Mouse (Mus musculus) intestine, embryonic 14.5 days (tissue): ENCODE results near the gene Zfp184. TPM values are rescaled to one million over a fixed set of nuclear protein-coding genes. Genes with fewer than 3 reads are reported as not detected.
"Not testable (repeated sequence)": the region's sequence is repeated elsewhere in the genome, so short reads cannot be mapped to it uniquely, and the experiment has no call there.

Experiments
- ATAC-seq: fragments of 200-750 bp; cut with Nextera tagmentation; replicated peaks from 2 replicates; pipeline ENCODE4 v1.8.0; 2017; ENCODE audit warnings: low read depth, moderate number of reproducible peaks, moderate TSS enrichment, moderate library complexity; ENCODE audit not compliant: low FRiP score, low TSS enrichment
- DNase-seq: peaks from one replicate; pipeline ENCODE4 v3.0.0-alpha.2; 2018; ENCODE audit warnings: low spot score
- H3K27ac ChIP-seq: fragments of 300-500 bp; sonication (generic); 2 replicates; pipeline ENCODE4 v1.5.1; 2014; ENCODE audit warnings: low read depth, mild to moderate bottlenecking, control low read depth
- H3K27me3 ChIP-seq: fragments of 300-500 bp; sonication (generic); replicated peaks from 2 replicates; pipeline ENCODE4 v1.6.1; 2014; ENCODE audit warnings: low read length, control low read depth; ENCODE audit not compliant: control insufficient read depth, insufficient read depth
- H3K36me3 ChIP-seq: fragments of 300-500 bp; sonication (generic); 2 replicates; pipeline ENCODE4 v1.6.1; 2014; ENCODE audit warnings: low read length, control low read depth; ENCODE audit not compliant: control insufficient read depth, insufficient read depth
- H3K4me1 ChIP-seq: fragments of 300-500 bp; sonication (generic); replicated peaks from 2 replicates; pipeline ENCODE4 v1.6.1; 2014; ENCODE audit warnings: low read length, control low read depth, mixed read lengths; ENCODE audit not compliant: control insufficient read depth, insufficient read depth
- H3K4me2 ChIP-seq: fragments of 300-500 bp; sonication (generic); 2 replicates; pipeline ENCODE4 v1.6.1; 2014; ENCODE audit warnings: low read length
- H3K4me3 ChIP-seq: fragments of 300-500 bp; sonication (generic); 2 replicates; pipeline ENCODE4 v1.5.1; 2014; ENCODE audit warnings: low read depth, low read length, control low read depth, mixed read lengths
- H3K9ac ChIP-seq: fragments of 300-500 bp; sonication (generic); 2 replicates; pipeline ENCODE4 v1.6.1; 2014; ENCODE audit warnings: mild to moderate bottlenecking, low read length
- H3K9me3 ChIP-seq: fragments of 300-500 bp; sonication (generic); 2 replicates; pipeline ENCODE4 v1.6.1; 2016; ENCODE audit warnings: low read length, control low read depth; ENCODE audit not compliant: control insufficient read depth
- WGBS: fragments of 180-500 bp; shearing (Covaris S2); extraction: QIAGEN DNeasy Blood & Tissue Kit; methylation state at CpG from one replicate; pipeline ENCODE4 v1.1.7; 2014; 5-methylcytosine and 5-hydroxymethylcytosine counted together
- polyA plus RNA-seq: library from polyadenylated mRNA; unstranded; fragments of >200 nt; fragmentation: Nextera tagmentation; extraction: Ambion mirVana; gene quantifications from 2 replicates; pipeline ENCODE4 v1.2.1, GENCODE M21; 2014

Zfp184 gene
- 9.8 and 13.8 TPM in 2 replicates for polyA plus RNA-seq

DNA sequence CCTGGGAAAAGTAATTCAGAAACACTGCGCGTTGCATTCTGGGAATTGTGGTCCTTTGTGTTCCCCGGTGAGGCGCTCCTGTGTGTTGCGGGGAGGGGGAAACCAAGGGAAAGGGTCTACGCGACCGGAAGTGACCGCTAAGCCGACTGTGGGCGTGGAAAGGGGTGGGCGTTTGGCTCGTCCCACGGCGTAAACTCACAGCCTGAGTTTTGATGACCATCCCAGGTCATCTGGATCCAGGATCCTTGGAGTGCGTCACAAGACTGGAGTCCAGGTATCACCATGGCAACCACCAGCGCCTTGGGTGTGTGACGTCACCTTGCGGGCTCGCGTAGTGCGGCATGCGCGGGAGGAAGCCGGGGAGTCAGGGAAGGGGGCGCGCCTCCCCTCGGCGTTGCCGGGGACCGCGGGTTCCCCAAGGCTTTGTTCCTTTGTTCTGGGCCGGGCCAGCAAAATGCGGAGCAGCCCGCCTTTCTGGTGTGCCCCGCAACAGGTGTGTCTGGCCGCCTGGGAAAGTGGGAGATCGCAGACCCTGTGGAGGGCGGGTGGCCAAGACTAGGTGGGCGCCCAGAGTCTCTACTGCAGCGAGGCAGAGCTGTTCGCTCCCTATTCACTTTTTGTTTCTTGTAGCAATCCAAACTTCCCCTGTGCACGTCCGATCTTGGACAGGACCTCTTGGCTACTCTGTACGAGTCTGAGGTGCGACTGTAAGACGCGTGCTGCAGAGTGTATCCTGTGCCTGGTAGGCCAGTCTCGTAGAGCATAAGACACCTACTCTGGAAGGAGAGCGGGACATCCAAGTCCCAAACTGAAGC is at the start of gene Zfp184:
Gene Zfp184 (plus strand): TSS at position 169 of the 815 bp plus-strand sequence.
- Histone ChIP-seq H3K36me3 (peaks cover 19% of the 10 kb centered on the region), H3K4me1 (0 out of 2 replicates have a peak, but pooled peaks cover 13% of the 10 kb centered on the region), H3K4me3 (peak within 1 kb of the TSS; percentile 87), H3K4me2 (peak within 1 kb of the TSS; percentile 76), H3K27ac (peak within 1 kb of the TSS; percentile 83), H3K9ac (peak within 1 kb of the TSS; percentile 80), H3K27me3 (no peaks in the 10 kb centered on the region), H3K9me3 (no peaks in the 10 kb centered on the region)
- peak; percentile 97 for DNase-seq
- peak; percentile 87 for ATAC-seq
- under 1% methylated on average over 49 of the region's 50 CpGs for WGBS

DNA sequence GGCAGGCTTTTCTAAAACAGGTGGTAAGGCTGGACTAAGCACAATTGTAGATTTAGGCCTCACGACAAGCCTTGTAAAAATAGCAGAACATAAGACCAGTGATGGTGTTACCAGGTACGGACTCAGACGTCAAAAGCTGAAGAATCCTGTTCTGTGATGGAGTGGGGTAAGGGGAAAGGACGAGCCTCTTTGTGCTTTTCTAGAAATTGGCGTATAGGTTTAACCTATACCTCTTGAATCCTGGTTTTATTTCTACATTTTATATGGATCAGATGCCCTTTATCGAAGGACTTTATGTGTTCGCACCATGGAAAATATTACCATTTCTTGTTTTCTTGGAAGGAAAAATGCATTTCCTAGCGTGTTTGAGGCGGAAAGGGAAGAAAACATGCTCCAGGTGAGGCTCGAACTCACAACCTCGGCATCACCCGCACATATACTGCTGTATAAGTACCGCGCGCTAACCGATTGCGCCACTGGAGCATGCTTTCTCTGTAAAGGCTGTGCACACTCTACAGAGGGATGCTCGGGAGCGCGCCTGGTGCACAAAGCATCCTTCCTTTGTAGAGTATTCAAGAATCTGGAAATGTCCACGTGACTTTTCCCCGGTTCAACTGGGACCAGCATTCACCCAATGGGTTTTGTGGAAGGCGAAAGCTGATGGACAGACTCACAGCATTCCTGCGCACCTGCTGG is 48.2 kb upstream of the Zfp184 start:
- Histone ChIP-seq H3K36me3 (no peaks in the 10 kb centered on the region), H3K4me2 (peak overlapping the region; percentile 67), H3K9me3 (0 out of 2 replicates have a peak, but pooled peaks cover 2% of the 10 kb centered on the region), H3K4me1 (no peaks in the 10 kb centered on the region), H3K4me3 (peak overlapping the region; percentile 44), H3K27me3 (no peaks in the 10 kb centered on the region), H3K27ac (no peak overlapping the region; the same call in 1 of the 2 replicates), H3K9ac (peak overlapping the region; percentile 17; the same call in 1 of the 2 replicates)
- DNase-seq = peak; percentile 90
- ATAC-seq = peak; percentile 92
- WGBS = 9% methylated on average over 24 of the region's 24 CpGs

DNA sequence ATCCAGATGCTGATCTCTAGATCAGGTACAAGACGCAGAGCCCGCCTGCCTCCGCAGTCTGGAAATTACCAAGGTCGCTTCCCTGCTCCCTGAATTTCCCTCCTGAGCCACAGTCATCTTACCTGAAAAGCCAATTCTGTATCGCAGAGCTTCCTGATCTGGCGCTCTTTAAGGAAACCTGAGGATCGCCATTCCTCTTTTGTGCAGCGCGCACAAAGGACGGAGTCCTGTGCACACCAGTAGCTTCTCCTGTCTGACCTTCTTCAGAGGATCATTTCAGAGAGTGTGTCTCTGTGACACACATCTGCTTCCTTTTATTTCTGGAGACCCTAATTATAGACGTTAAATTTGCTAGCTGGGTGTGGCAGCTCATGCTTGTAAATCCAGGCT is 47.7 kb upstream of the Zfp184 start:
- H3K27me3 ChIP-seq = no peaks in the 10 kb centered on the region
- peak overlapping the region; percentile 67 for H3K4me2 ChIP-seq
- ATAC-seq (peak; percentile 53; the same call in 1 of the 2 replicates), DNase-seq (no peak)
- 0 out of 2 replicates have a peak, but pooled peaks cover 2% of the 10 kb centered on the region for H3K9me3 ChIP-seq
- no peaks in the 10 kb centered on the region for H3K36me3 ChIP-seq
- 1% methylated on average over 11 of the region's 11 CpGs for WGBS
- H3K4me3 ChIP-seq = peak overlapping the region; percentile 44
- H3K9ac ChIP-seq = peak overlapping the region; percentile 17; the same call in 1 of the 2 replicates
- no peaks in the 10 kb centered on the region for H3K4me1 ChIP-seq
- no peak overlapping the region; the same call in 1 of the 2 replicates for H3K27ac ChIP-seq

DNA sequence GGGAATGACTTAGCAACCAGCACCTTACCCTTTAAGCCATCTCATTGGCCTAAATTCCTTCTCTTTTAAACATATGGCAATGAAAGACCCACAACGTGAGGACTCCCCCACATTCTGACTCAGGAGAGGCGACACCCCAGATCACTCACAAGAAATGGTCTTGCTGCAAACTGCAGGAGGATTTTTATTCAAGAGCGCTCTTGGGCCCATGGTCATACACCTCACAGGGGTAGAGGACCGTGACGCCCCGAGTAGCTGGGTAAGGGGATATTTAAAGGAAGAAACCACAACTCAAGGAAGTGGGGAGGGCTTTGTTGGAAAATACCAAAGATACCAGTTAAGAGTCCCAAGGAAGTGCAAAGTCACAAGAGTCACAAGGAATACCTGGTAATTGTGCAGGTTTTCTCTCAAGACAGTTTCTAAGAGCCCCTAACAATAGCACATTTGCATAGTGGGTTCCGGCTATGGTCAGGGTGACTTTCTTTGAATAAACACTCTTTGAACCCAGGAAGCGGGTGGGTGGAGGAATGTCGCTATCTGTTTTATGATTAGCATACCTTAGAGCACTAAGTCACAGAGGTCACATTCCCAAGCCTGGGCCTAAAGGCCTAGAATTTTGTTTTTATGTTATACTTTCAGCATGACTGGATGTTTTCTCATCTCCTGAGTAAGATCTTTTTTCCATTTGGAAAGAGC is 43.9 kb upstream of the Zfp184 start:
- not testable (repeated sequence) for ATAC-seq, H3K9me3 ChIP-seq, DNase-seq, H3K4me2 ChIP-seq, H3K36me3 ChIP-seq, H3K27me3 ChIP-seq, H3K27ac ChIP-seq, H3K4me1 ChIP-seq, H3K9ac ChIP-seq, H3K4me3 ChIP-seq
- 85% methylated on average over 9 of the region's 9 CpGs for WGBS

DNA sequence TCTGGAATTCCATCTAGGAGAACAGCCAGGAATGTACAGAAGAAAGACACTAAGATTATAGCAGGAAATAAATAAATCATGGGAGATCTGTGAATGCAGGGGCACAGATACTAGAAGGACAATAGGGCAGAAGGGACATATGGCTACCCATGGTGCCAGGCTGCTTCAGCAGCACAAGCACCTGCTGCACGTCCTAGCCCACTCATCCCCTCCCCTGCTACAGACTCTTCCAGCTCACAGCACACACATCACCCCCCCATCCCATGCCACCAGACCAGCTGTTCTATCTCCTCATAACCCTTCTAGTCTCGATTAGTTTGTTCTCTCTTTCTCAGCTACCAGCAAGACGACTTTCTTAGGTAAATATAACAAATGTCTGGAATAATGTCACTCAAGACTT is 41.4 kb upstream of the Zfp184 start:
- Histone ChIP-seq H3K4me1 (no peaks in the 10 kb centered on the region), H3K4me2 (no peak overlapping the region), H3K9ac (no peak overlapping the region), H3K36me3 (no peaks in the 10 kb centered on the region), H3K9me3 (0 out of 2 replicates have a peak, but pooled peaks cover 2% of the 10 kb centered on the region), H3K27me3 (no peaks in the 10 kb centered on the region), H3K4me3 (no peak overlapping the region), H3K27ac (no peak overlapping the region)
- DNase-seq (no peak), ATAC-seq (no peak)
- WGBS = 22% methylated on average over 3 of the region's 3 CpGs

DNA sequence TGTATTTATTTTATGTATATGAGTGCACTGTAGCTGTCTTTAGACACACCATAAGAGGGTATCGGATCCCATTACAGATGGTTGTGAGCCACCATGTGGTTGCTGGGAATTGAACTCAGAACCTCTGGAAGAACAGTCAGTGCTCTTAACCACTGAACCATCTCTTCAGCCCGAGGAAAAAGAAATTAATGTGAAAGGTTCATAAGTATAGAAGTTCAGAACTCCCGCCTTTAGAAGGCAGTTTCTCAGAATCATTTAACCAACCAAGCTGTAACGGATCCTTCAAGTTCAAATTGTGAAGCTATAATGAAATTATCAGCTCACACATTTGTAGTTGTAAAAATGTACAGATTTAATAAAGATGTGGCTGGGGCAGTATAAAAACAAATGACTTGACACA is 40.8 kb upstream of the Zfp184 start:
- H3K4me3 ChIP-seq, H3K27ac ChIP-seq, H3K4me1 ChIP-seq, H3K9me3 ChIP-seq, ATAC-seq, H3K9ac ChIP-seq, H3K4me2 ChIP-seq, H3K27me3 ChIP-seq, DNase-seq, H3K36me3 ChIP-seq: not testable (repeated sequence)
- WGBS = 78% methylated on average over 4 of the region's 4 CpGs

DNA sequence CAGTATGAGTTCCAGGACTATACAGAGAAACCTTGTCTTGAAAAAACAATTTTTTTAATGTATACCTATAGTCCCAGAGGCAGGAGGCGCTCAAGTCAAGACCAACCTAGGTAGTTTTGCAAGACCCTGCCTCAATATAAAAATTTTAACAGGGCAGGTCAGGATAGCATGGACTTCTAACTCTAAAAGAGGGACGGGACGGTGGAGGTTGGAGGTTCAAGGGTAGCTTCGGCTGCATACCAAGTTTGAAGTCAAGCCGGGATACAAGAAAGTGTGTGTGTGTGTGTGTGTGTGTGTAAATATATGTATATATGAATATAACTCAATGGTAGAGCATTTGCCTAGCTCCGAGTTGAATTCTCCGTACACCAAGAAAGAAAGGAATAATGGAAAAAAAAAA is 38.6 kb upstream of the Zfp184 start:
- ATAC-seq = no peak

More for the DNA sequence above, 38.6 kb upstream of the Zfp184 start:
- Histone ChIP-seq H3K9me3 (0 out of 2 replicates have a peak, but pooled peaks cover 2% of the 10 kb centered on the region), H3K4me1 (peaks cover 10% of the 10 kb centered on the region; the same call in 1 of the 2 replicates), H3K36me3 (no peaks in the 10 kb centered on the region), H3K27me3 (no peaks in the 10 kb centered on the region), H3K4me2 (no peak overlapping the region), H3K27ac (no peak overlapping the region), H3K4me3 (no peak overlapping the region), H3K9ac (no peak overlapping the region)
- WGBS = 66% methylated on average over 7 of the region's 7 CpGs
- DNase-seq = no peak
